Mouse (Mus musculus) embryonic fibroblast, embryonic 13.5 days (primary cell): ENCODE results near the gene Ly6g5c.

Experiments
- CTCF ChIP-seq: IDR thresholded peaks from 2 replicates; pipeline ENCODE4 v1.5.1; 2011; ENCODE audit warnings: mild to moderate bottlenecking, control low read depth, low read length, moderate library complexity, borderline replicate concordance; ENCODE audit not compliant: insufficient read depth
- POLR2A ChIP-seq: IDR thresholded peaks from 2 replicates; pipeline ENCODE4 v1.6.1; 2011; ENCODE audit warnings: low read depth, mild to moderate bottlenecking, control low read depth, low read length, moderate library complexity

DNA sequence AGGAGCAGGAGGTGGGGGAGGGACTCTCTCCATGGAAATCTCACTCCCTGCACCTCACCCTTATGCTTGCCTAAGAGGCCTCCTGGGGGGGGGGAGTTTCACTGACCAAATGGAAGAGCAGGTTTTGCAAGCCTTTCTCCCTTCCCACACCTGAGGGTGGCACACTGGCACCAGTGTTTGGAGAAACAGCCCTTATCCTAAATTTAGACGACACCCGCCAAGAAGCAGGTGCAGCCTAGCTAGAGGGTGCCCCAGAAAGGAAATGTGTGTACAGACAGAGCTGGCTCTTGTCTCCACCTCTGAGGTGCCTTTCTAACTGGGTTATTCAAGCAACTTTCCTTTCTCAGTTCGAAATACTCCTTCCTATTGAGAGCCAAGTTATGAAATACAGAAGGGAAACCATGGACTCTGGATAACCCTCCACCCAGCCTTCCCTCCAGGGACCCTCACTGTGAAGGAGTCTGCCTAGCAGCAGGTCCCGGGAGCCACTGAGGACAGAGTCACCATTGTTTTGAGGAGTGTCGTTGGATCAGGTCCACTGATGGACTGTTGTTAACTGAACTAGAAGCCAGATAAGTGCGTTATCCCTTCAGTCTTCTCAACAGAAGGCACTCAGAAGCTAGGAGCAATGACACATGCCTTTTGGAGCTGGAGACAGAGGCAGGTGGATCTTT is 37.4 kb upstream of the Ly6g5c start:
- TF ChIP-seq CTCF (no peak), POLR2A (no peak)
